Mouse (Mus musculus): ENCODE measurements around the gene Trpm3.

The Trpm3 gene

DNA sequence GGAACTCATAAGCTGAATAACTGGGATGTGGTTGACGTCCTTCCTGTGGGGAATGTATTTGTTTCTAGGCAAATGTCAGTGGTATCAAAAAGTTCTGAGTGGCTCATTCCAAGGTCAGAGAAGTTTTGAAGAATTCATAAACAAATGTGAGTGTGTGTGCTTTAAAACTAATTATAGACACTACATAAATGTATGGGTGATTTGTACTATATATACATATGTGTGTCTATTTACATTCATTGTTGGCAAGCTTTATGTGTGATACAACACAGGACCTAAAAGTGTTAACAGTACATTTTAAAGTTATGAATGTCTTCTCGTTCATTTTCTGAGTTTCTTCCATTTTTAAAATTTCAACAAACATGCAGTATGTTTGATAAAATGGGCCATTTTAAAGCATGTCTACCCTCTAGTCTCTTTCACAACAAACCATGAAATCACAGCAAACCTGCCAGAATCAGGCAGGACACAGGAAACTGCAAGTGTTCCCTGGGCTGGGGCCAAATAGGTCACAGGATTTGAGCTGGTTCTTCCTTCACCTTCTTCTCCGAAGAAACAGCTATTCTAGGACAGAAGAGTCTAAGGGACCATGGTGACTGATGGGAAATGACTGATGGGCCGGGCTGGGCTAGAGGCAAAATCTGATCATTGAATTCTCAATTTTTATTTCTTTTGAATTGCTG lies 334.3 kb downstream of the Trpm3 start:
- DNase-seq (ENCODE audit: extremely low spot score, low spot score): no peak

DNA sequence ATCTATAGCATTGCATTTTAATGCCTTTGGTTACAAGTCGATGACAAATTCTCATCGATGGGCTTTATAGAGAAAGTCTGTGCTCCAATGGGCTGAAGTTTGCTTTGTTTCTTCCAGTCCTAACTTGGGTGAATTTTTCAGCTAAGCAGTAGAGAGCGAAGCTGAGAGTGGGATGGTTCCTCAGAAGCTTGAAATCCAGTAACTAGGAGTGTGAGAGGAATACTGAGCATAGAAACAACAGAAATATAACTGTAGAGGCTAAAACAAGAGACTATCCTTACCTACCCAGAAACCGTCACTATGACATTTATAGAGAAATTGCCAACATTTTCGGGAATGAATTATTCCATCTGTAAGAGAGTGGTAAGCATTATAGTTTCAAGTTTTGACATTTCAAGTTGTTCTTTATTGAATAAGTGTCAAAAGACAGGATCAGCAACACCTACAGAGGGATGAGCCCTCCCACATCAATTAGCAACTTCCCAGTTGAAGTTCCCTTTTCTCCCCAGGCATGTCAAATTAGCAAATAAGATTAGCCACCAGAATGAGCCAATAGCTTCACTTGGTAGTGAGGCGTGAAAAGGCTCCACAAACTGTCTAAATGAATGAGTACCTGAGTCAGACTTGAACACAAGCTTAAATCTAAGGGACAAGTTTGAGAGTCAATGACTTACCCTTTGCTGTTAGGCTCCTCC lies 339.6 kb downstream of the Trpm3 start:
- DNase-seq (ENCODE audit: extremely low spot score, low spot score): no peak

DNA sequence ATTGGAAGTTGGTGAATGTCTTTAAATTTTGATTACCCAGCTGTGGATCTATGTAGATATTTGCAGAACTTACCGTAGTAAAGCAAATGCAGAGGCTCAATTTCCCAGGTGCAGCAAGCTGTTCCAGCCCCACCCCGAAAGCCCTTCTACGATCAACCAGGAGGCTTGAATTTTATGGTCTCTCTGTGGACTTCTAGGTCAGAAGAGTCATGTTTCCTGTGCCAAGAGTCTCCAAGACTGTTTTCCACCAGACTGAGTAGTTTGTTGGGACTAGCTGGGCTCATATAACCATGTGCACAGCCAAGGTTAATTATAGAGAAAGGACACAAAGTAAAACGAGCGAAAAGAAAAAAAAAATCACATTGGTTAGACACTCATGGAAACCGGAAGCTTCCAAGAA lies 364.6 kb downstream of the Trpm3 start:
- DNase-seq (ENCODE audit: extremely low spot score, low spot score): no peak

GRCm38 (mm10) chr19:22518508-22518907 lies 379.7 kb downstream of the Trpm3 start:
- no peak for DNase-seq (ENCODE audit: extremely low spot score, low spot score)

GRCm38 (mm10) chr19:22527944-22528343 lies 389.1 kb downstream of the Trpm3 start:
- no peak for DNase-seq (ENCODE audit: extremely low spot score, low spot score)

DNA sequence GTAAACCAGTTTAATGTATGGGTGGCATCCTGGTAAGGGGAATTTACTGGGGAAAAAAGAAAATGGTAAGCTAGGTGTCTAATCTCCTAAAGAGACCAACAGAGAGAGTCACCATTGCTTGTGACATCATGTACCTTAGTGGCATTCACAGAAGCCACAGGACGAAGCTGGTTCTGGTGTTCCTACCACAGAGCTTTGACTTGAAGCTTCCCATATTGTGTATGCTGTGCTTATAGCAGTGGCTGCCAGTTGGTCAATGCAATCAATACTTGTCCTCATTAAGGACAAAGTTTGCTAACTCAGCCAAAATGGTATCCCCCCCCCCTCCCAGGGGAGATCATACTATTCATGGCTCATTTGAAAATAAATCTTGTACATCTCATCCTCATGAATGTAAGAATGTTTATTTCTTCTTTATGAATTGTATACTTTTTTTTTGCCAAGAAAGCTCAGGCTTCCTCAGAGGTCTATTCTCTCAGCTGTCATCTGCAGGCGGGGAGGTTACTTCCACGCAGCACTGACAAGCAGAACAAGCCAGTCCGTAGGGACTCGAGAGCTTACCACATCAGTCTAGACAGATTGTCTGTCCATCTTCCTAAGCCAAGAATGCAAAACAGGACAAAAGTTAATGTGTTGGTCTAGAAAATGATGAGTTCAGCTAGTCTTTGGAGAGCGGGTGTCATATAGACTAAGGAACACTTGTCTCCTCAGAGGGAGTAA lies 404.3 kb downstream of the Trpm3 start:
- DNase-seq (ENCODE audit: extremely low spot score, low spot score): no peak

DNA sequence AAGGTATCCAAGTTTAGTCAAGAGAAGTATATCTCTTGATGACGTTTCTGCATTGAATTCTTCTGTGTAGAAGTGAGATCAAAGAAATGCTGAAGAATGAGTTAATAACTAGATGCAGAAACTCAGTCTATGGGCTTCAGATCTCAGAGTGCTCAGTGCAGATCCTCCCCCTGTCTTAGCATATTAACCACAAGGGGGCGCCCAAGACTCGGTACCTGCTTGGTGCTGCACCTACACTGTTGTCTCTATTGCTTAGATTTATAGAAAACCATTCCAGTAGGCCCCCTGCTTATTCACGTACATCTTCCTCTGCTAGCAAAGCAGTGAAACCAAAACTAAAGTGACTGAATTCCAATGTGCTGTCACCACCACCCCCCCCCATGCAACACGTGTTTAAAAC lies 413.3 kb downstream of the Trpm3 start:
- peak; percentile 58 for DNase-seq (ENCODE audit: extremely low spot score, low spot score)

- peak; percentile 39 for DNase-seq (ENCODE audit: extremely low spot score, low spot score)
These were observed 415.6 kb downstream of the Trpm3 start for GRCm38 (mm10) chr19:22554421-22554941.

DNA sequence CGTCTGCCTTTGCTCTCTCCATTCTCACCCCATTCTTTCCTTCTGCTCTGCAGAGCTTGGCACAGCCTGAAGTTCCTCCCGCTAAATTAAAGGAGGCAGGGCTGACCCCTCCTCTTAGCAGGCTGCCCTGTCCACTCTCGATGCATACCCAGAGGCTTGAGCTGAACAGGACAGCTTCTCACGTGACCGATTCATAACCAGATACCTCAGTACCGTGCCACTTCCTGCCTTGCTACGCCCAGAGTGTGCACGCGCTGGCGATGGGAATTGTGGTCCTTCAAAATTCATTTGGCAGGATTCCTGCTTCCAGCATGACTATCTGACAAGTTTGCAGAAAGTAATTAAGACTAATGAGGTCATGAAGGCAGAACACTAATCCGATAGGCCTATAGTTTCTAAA lies 433.6 kb downstream of the Trpm3 start:
- no peak for DNase-seq (ENCODE audit: extremely low spot score, low spot score)

DNA sequence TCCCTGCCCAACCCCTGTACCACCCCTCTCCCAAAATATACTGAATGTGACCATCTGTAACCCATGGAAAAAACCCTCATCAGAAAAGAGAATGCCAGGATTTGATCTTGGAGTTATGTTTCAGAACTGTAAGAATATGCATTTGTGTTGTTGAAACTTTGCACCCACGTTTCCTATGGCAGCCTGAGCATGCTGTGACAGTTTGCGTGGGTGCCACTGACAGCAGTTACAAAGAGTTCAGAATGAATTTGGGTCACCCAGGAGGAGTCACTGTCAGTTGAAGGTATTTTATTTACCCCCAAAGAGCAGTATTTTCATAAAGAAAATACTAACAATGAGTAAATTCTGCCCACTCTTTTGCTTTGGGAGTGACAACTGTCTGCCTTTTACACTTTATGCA lies 434.0 kb downstream of the Trpm3 start:
- DNase-seq (ENCODE audit: extremely low spot score, low spot score): no peak

DNA sequence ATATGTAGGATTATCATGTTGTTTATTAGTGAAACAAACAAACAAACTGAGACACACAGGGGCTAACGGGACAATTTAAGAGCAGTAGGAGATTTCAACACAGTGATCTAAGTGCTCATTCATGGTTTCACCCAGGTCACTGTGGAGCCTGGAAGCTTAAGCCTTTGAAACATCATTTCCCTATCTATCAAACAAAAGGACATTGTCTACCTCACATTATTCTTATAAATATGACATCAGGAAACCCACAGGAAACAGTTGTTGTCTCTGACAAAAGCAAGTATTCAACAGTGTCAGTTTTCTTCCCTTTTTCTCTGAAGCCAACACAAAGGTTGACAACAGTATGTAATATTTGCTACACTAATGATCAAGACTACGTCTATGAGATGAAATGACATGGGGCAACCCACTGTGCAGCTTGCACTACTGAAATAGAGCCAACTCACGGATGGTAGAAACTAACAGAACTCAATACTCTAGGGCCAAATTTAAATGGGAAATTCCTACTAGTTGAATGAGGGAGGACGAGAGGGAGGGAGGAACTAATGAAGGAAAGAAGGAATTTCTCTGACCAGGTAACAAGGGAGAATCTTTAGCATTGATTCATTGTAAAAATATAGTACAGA lies 443.4 kb downstream of the Trpm3 start:
- no peak for DNase-seq (ENCODE audit: extremely low spot score, low spot score)

GRCm38 (mm10) chr19:22594492-22594891 lies 455.6 kb downstream of the Trpm3 start:
- no peak for DNase-seq (ENCODE audit: extremely low spot score, low spot score)

- no peak for DNase-seq (ENCODE audit: extremely low spot score, low spot score)
These were observed 456.4 kb downstream of the Trpm3 start for GRCm38 (mm10) chr19:22595246-22595645.

GRCm38 (mm10) chr19:22596715-22597114 lies 457.9 kb downstream of the Trpm3 start:
- DNase-seq (ENCODE audit: extremely low spot score, low spot score): no peak

DNA sequence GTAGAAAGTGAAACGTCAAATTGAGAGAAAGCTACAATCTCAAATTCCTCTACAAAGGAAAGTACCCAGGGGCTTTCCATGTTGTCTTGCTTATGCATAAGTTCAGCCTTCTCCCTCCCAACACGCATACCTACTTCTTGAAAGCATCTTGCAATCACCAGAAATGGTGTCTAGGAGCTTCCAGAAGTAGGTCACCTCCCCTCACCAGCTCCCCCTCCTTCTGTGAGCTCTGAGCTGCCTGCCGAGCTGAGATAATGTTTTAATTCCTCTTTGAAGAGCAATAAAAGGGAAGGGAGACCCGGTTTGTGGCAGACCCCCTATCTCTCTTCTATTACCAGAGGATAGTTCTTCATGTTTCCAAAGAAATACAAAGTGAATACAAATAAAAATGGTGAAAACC lies 465.5 kb downstream of the Trpm3 start:
- no peak for DNase-seq (ENCODE audit: extremely low spot score, low spot score)

DNA sequence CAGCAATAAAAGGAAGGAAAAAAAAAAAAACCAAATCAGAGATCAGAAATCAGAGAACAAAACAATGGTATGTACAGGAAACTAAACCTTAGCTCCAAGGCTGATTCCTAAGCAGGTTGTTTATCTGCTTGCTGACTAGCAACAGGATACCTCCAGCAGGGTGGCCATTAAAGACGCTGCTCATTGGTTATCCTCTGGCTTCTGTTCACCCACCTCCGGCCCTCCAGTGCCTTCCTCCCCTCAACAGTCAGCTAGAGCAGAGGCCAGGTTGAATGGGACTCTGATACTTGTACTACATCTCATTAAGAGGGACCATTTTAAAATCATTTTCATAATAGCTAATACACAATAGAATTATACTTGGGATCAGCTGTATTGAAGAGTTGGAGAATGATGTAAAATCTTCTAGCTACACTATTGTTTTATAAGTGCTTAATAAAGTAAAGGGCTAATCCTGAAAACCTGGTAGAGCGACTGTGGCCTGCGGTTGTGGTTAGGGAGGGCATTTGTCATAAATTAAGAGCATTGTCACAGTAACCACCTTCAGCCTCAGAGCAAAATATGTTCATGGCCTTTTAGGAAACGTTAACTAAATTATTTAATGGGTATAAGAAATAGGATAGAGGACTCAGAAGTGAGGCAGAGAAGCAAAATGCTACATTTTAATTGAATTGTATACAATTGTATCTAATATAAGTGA lies 469.3 kb downstream of the Trpm3 start:
- no peak for DNase-seq (ENCODE audit: extremely low spot score, low spot score)

DNA sequence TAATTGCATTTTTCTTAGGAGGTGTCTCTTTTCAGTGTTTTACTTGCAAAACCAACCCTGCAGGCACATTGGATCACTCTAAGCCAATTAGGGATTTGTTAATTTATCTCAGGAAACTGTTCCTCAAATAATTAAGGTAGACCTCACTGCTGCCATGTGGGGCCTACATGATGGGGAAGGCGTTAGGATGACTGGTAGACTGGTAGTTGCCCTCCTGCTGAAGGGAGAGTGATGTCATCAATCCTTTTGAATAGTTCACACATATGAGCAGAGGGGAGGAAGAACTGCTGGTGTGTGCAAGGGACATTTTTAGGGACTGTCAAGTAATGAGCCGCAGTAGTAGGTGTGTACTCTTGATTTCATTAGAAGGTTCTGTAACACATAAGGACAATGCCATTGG lies 472.8 kb downstream of the Trpm3 start:
- DNase-seq (ENCODE audit: extremely low spot score, low spot score): no peak

- no peak for DNase-seq (ENCODE audit: extremely low spot score, low spot score)
These were observed 476.5 kb downstream of the Trpm3 start for GRCm38 (mm10) chr19:22615367-22615766.

DNA sequence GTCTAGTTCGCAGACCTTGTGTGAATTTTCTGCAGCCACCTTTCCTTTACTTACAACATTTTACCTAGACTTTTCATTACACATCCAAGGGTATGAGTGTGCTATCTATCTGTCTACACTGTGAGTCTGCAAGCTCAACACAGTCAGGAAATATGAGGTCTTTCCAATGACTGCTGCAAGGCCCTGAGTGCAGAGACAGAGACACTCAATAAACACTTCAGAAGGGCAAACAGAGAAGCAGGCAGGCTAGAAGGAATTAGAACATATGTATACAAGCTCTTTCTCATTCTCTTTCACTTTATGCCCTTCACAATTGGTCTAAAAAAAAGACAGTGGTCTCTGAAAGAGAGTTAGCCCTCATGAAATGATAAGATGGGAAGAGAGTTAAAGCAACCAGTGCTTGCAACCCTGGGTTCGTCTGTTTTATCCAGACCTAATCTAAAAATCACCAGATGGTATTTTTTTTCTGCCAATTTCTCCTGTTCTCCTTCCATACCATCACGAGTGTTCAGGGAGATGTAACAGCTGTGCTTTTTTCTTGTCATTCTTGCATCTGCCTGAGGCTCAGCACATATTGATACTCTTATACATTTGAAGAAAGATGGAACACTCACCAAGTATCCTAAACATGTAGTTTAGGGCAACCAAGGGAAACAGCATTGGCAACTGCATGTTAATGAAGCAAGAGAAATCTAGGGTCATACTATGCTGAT lies 486.1 kb downstream of the Trpm3 start:
- DNase-seq (ENCODE audit: extremely low spot score, low spot score): no peak

DNA sequence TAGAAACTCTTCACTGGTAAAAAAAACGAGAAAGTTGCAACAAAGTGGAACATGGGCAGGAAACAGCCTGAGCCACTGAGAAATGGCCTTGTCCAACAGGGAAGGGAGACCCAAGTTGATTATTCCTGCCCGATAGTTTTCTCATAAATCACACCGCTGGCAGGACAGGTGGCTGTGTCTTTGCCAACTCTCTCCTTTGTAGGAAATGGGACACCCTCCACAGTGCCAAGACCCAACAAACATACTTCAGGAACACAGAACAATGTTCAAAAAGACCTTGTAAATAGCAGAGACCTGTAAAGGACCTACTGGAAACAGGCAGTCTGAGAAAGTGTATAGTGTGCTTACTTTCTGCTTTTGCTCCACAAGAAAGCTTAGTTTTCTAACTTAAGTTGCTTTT lies 490.0 kb downstream of the Trpm3 start:
- DNase-seq (ENCODE audit: extremely low spot score, low spot score): no peak

DNA sequence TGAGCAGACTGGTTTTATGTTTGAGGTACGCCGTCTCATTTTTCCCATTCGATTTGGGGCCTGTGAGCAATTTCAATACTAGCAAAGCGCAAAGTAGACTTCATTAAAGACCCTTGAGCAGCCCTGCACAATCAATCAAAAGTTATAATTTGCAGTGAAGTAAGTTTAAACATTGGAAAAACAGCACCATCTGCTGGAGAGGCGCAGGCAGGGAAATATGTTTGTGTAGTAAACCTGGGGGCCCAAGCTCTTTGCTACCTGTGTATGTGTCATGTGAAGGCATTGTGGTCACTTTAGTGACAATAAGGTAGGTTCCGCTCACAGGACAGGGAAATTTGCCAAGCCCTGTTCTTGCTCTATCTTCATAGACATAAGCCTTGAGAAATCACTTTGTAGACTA lies 492.5 kb downstream of the Trpm3 start:
- DNase-seq (ENCODE audit: extremely low spot score, low spot score): no peak

Data from neural tube, embryonic 10.5 days (tissue).